9 mouse cellular contexts compared by ENCODE assay signal in the genomic region with DNA sequence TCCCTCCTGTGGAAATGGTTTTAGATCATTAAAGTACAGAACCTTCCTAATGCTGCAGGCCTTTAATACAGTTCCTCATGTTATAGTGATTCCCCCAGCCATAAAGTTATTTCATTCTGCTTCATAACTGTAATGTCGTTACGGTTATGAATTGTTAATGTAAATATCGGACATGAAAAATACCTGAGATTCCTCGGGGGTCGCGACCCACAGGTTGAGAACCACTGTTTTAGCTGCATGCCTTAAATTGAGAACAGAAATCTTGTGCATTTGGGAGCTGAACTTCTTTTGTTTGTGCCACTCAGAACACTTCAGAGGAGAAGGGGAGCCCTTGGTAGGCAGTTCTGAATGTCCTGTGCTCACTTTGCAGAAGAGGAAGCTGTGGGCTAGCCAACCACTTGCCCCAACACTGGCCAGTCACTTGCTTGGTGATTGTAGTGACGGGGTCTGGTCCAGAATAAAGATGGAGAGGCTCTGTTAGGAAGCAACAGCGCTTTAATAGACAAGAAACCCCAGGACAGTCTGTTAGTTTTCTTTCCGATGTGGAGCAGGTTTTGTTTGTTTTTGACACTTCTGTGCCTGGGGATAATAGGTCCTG. TPM values are rescaled to one million over a fixed set of nuclear protein-coding genes. Genes with fewer than 3 reads are reported as not detected.
A peak's percentile ranks its signal among the peaks of the same experiment; 100 is the strongest.
DNase-seq lines count a peak whose midpoint lies in the region; ATAC-seq lines count a peak whose summit lies in the region.
"Had no signal": no experiment of that assay in that cellular context is flagged by ENCODE, and none has a peak within 500 bp of the region (broad histone marks: within the 10 kb centered on the region; RNA-seq: fewer than 3 reads in every experiment).

No protein-coding gene starts in this region.

- H3K4me1 ChIP-seq in heart, embryonic 15.5 days (replicated peaks) = peaks cover 25% of the 10 kb centered on the region
- no peaks in the 10 kb centered on the region; the same call in 1 of the 2 replicates for H3K4me1 ChIP-seq in brown adipose tissue, adult 24 weeks (ENCODE audit: control insufficient read depth, insufficient read depth, insufficient read length, low read length)
- peaks cover 41% of the 10 kb centered on the region for H3K4me1 ChIP-seq in hindbrain, embryonic 13.5 days (replicated peaks)
- peaks cover 11% of the 10 kb centered on the region for H3K4me1 ChIP-seq in liver, embryonic 15.5 days (replicated peaks)

- intact Hi-C loops in heart, postnatal 10 days (cut with DNase I) = loop anchor here (1.0 kb wide), 1 partner anchor 52 kb away; no protein-coding TSS in a partner anchor

- H3K4me2 ChIP-seq in heart, embryonic 15.5 days = peak overlapping the region; percentile 75
- peak overlapping the region; percentile 79 for H3K4me2 ChIP-seq in hindbrain, embryonic 13.5 days
- peak overlapping the region; percentile 64; the same call in 1 of the 2 replicates for H3K4me2 ChIP-seq in liver, embryonic 15.5 days

- H3K9me3 ChIP-seq in heart, embryonic 15.5 days (replicated peaks) = no peaks in the 10 kb centered on the region
- no peaks in the 10 kb centered on the region for H3K9me3 ChIP-seq in hindbrain, embryonic 13.5 days
- H3K9me3 ChIP-seq in liver, embryonic 15.5 days (replicated peaks) = no peaks in the 10 kb centered on the region

- H3K4me3 ChIP-seq in heart, embryonic 15.5 days = peak overlapping the region; percentile 76
- H3K4me3 ChIP-seq in brown adipose tissue, adult 24 weeks (ENCODE audit: insufficient read depth, low read depth, low read length) = peak overlapping the region; percentile 64
- peak overlapping the region; percentile 56 for H3K4me3 ChIP-seq in hindbrain, embryonic 13.5 days
- H3K4me3 ChIP-seq in liver, embryonic 15.5 days (replicated peaks) = 0 out of 2 replicates have a peak overlapping the region, but pooled peaks have one; percentile 45

- WGBS in heart, embryonic 15.5 days = 44% methylated on average over 9 of the region's 9 CpGs
- 46% methylated on average over 9 of the region's 9 CpGs for WGBS in hindbrain, embryonic 13.5 days
- 48% methylated on average over 9 of the region's 9 CpGs for WGBS in liver, embryonic 15.5 days (ENCODE audit: insufficient replicate concordance)

- no peak for DNase-seq in heart, postnatal 10 days
- no peak for DNase-seq in ovary, postnatal 36 days (ENCODE audit: low spot score)
- no peak for DNase-seq in cerebellum, adult 9-10 months

- H3K9ac ChIP-seq in heart, embryonic 15.5 days = peak overlapping the region; percentile 62
- peak overlapping the region; percentile 82 for H3K9ac ChIP-seq in hindbrain, embryonic 13.5 days
- H3K9ac ChIP-seq in liver, embryonic 15.5 days = no peak overlapping the region

- no peaks in the 10 kb centered on the region for H3K27me3 ChIP-seq in heart, embryonic 15.5 days
- no peaks in the 10 kb centered on the region for H3K27me3 ChIP-seq in hindbrain, embryonic 13.5 days
- H3K27me3 ChIP-seq in liver, embryonic 15.5 days = peaks cover 27% of the 10 kb centered on the region

- H3K36me3 ChIP-seq in heart, embryonic 15.5 days = peaks cover 9% of the 10 kb centered on the region
- peaks cover under 1% of the 10 kb centered on the region; the same call in 1 of the 2 replicates for H3K36me3 ChIP-seq in hindbrain, embryonic 13.5 days
- no peaks in the 10 kb centered on the region for H3K36me3 ChIP-seq in liver, embryonic 15.5 days (replicated peaks)

- no peak for ATAC-seq in heart, embryonic 15.5 days (replicated peaks; ENCODE audit: insufficient number of reproducible peaks, insufficient read depth, low FRiP score, low read depth)
- ATAC-seq in hindbrain, embryonic 13.5 days (ENCODE audit: low FRiP score) = no peak
- no peak for ATAC-seq in liver, embryonic 15.5 days (ENCODE audit: insufficient read depth)
- ATAC-seq in granulocyte monocyte progenitor cell, adult 5-6 weeks (replicated peaks; ENCODE audit: poor library complexity, severe bottlenecking) = no peak; the same call in 1 of the 2 replicates

- peak overlapping the region; percentile 94 for H3K27ac ChIP-seq in heart, embryonic 15.5 days
- H3K27ac ChIP-seq in brown adipose tissue, adult 24 weeks (replicated peaks; ENCODE audit: low read depth, low read length) = no peak overlapping the region
- H3K27ac ChIP-seq in hindbrain, embryonic 13.5 days = peak overlapping the region; percentile 86
- H3K27ac ChIP-seq in liver, embryonic 15.5 days (replicated peaks) = no peak overlapping the region

RNA-seq across cellular contexts. Expression of gene Dzip1l, which starts 1.3 kb away (rescaled TPM):
- 14.1 and 18.0 TPM in 2 replicates for polyA plus RNA-seq in heart, embryonic 15.5 days (2015; fragmentation: Nextera tagmentation; extraction: Ambion mirVana)
- total RNA-seq in heart, postnatal 10 days (2021) = 1 to 10 TPM; 6.0 to 7.2 TPM
- polyA plus RNA-seq in brown adipose tissue, adult 24 weeks (2012; ENCODE audit: insufficient read depth, insufficient read length, missing spikeins) = 0.36 and 3.3 TPM in 2 replicates
- polyA plus RNA-seq in hindbrain, embryonic 13.5 days (2015; fragmentation: Nextera tagmentation; extraction: Ambion mirVana) = 8.9 and 10.8 TPM in 2 replicates
- polyA plus RNA-seq in liver, embryonic 15.5 days (2015; fragmentation: Nextera tagmentation; extraction: Ambion mirVana) = 0.78 and 0.89 TPM in 2 replicates
- total RNA-seq in granulocyte monocyte progenitor cell, adult 5-6 weeks (2014; fragmentation: Nextera tagmentation) = not detected in 2 replicates
- not detected in 2 replicates for total RNA-seq in granulocyte monocyte progenitor cell, adult 5-6 weeks (2017)

RNA-seq across cellular contexts. Expression of gene A4gnt, which starts 18.3 kb away (rescaled TPM):
- polyA plus RNA-seq in heart, embryonic 15.5 days (2015; fragmentation: Nextera tagmentation; extraction: Ambion mirVana) = not detected in 2 replicates
- not detected for total RNA-seq in heart, postnatal 10 days (2021)
- polyA plus RNA-seq in brown adipose tissue, adult 24 weeks (2012; ENCODE audit: insufficient read depth, insufficient read length, missing spikeins) = not detected in 2 replicates
- not detected in 2 replicates for polyA plus RNA-seq in hindbrain, embryonic 13.5 days (2015; fragmentation: Nextera tagmentation; extraction: Ambion mirVana)
- not detected in 2 replicates for polyA plus RNA-seq in liver, embryonic 15.5 days (2015; fragmentation: Nextera tagmentation; extraction: Ambion mirVana)
- total RNA-seq in granulocyte monocyte progenitor cell, adult 5-6 weeks (2014; fragmentation: Nextera tagmentation) = not detected in 2 replicates
- total RNA-seq in granulocyte monocyte progenitor cell, adult 5-6 weeks (2017) = not detected in 2 replicates
- total RNA-seq: heart, adult 18-20 months had no signal

RNA-seq across cellular contexts. Expression of gene Dbr1, which starts 55.0 kb away (rescaled TPM):
- polyA plus RNA-seq in heart, embryonic 15.5 days (2015; fragmentation: Nextera tagmentation; extraction: Ambion mirVana) = 14.0 and 19.5 TPM in 2 replicates
- 1 to 10 TPM; 9.0 to 9.5 TPM for total RNA-seq in heart, postnatal 10 days (2021)
- polyA plus RNA-seq in brown adipose tissue, adult 24 weeks (2012; ENCODE audit: insufficient read depth, insufficient read length, missing spikeins) = 6.0 and 6.6 TPM in 2 replicates
- 26.0 and 26.8 TPM in 2 replicates for polyA plus RNA-seq in hindbrain, embryonic 13.5 days (2015; fragmentation: Nextera tagmentation; extraction: Ambion mirVana)
- polyA plus RNA-seq in liver, embryonic 15.5 days (2015; fragmentation: Nextera tagmentation; extraction: Ambion mirVana) = 16.0 and 16.3 TPM in 2 replicates
- 26.2 and 39.6 TPM in 2 replicates for total RNA-seq in granulocyte monocyte progenitor cell, adult 5-6 weeks (2014; fragmentation: Nextera tagmentation)
- 50.5 and 65.8 TPM in 2 replicates for total RNA-seq in granulocyte monocyte progenitor cell, adult 5-6 weeks (2017)

Comparison
In these comparisons a context has a peak if more than half of its experiments do, and no peak if none do; other contexts are left out.
1. H3K27ac ChIP-seq: peak in heart, embryonic 15.5 days (single experiment) and hindbrain, embryonic 13.5 days (single experiment); none in brown adipose tissue, adult 24 weeks (single experiment) and liver, embryonic 15.5 days (single experiment).
2. Peak in every context shown above with its lines, with median percentiles within 50 percentile points of each other: H3K4me2 ChIP-seq and H3K4me3 ChIP-seq.